Mouse (Mus musculus): Measurements from ENCODE around the gene Srp72. TPM values are rescaled to one million over a fixed set of nuclear protein-coding genes. Genes with fewer than 3 reads are reported as not detected.

Gene Srp72
- polyA plus RNA-seq, 2 experiments = 96.8 to 102 TPM

GRCm38 (mm10) chr5:76984015-76984414, 9.5 kb downstream of the Srp72 start:
- no peaks in the 10 kb centered on the region for H3K4me1 ChIP-seq (ENCODE audit: control insufficient read depth, insufficient read depth, low read length)
- no peak overlapping the region for H3K4me3 ChIP-seq (replicated peaks; ENCODE audit: low read length)

GRCm38 (mm10) chr5:76990789-76991188, 16.3 kb downstream of the Srp72 start:
- Histone ChIP-seq H3K4me2 (replicated peaks; ENCODE audit: low read depth, low read length, severe bottlenecking) (no peak overlapping the region), H3K36me3 (ENCODE audit: control insufficient read depth, insufficient read depth, low read length) (peaks cover 88% of the 10 kb centered on the region), H3K4me1 (ENCODE audit: control insufficient read depth, insufficient read depth, low read length) (no peaks in the 10 kb centered on the region), H3K27me3 (ENCODE audit: control insufficient read depth, insufficient read depth, low read length) (no peaks in the 10 kb centered on the region), H3K27ac (replicated peaks; ENCODE audit: low read depth, low read length) (no peak overlapping the region), H3K4me3 (replicated peaks; ENCODE audit: low read length) (no peak overlapping the region), H3K9me3 (ENCODE audit: control insufficient read depth, low read length) (no peaks in the 10 kb centered on the region), H3K9ac (ENCODE audit: low read depth, low read length, severe bottlenecking) (no peak overlapping the region)
- 95% methylated on average over 3 of the region's 3 CpGs for WGBS
- no peak for TF ChIP-seq POLR2A (IDR thresholded peaks at IDR 0.05; ENCODE audit: borderline replicate concordance, extremely low read depth, insufficient read depth, insufficient read length)
- ATAC-seq (ENCODE audit: low FRiP score, low read depth) = no peak
- DNase-seq (ENCODE audit: low spot score) = no peak

More at GRCm38 (mm10) chr5:76984015-76984414, 9.5 kb downstream of the Srp72 start:
- H3K9me3 ChIP-seq (ENCODE audit: control insufficient read depth, low read length) = no peaks in the 10 kb centered on the region
- no peak overlapping the region for H3K9ac ChIP-seq (ENCODE audit: low read depth, low read length, severe bottlenecking)
- 97% methylated on average over 11 of the region's 11 CpGs for WGBS
- TF ChIP-seq POLR2A (IDR thresholded peaks at IDR 0.05; ENCODE audit: borderline replicate concordance, extremely low read depth, insufficient read depth, insufficient read length) = no peak
- no peak overlapping the region for H3K4me2 ChIP-seq (replicated peaks; ENCODE audit: low read depth, low read length, severe bottlenecking)
- H3K27ac ChIP-seq (replicated peaks; ENCODE audit: low read depth, low read length) = no peak overlapping the region
- no peak for DNase-seq (ENCODE audit: low spot score)
- H3K36me3 ChIP-seq (ENCODE audit: control insufficient read depth, insufficient read depth, low read length) = peaks cover 84% of the 10 kb centered on the region
- ATAC-seq (ENCODE audit: low FRiP score, low read depth) = no peak
- H3K27me3 ChIP-seq (ENCODE audit: control insufficient read depth, insufficient read depth, low read length) = no peaks in the 10 kb centered on the region

GRCm38 (mm10) chr5:76993174-76993814, 18.8 kb downstream of the Srp72 start:
- H3K9me3 ChIP-seq (ENCODE audit: control insufficient read depth, low read length) = no peaks in the 10 kb centered on the region
- no peak overlapping the region for H3K4me2 ChIP-seq (replicated peaks; ENCODE audit: low read depth, low read length, severe bottlenecking)
- no peak overlapping the region for H3K9ac ChIP-seq (ENCODE audit: low read depth, low read length, severe bottlenecking)
- H3K27ac ChIP-seq (replicated peaks; ENCODE audit: low read depth, low read length) = no peak overlapping the region
- 91% methylated on average over 5 of the region's 5 CpGs for WGBS
- peaks cover 91% of the 10 kb centered on the region for H3K36me3 ChIP-seq (ENCODE audit: control insufficient read depth, insufficient read depth, low read length)
- TF ChIP-seq POLR2A (IDR thresholded peaks at IDR 0.05; ENCODE audit: borderline replicate concordance, extremely low read depth, insufficient read depth, insufficient read length) = no peak
- H3K4me1 ChIP-seq (ENCODE audit: control insufficient read depth, insufficient read depth, low read length) = no peaks in the 10 kb centered on the region
- DNase-seq (ENCODE audit: low spot score) = no peak
- no peak overlapping the region for H3K4me3 ChIP-seq (replicated peaks; ENCODE audit: low read length)
- ATAC-seq (ENCODE audit: low FRiP score, low read depth) = no peak
- H3K27me3 ChIP-seq (ENCODE audit: control insufficient read depth, insufficient read depth, low read length) = no peaks in the 10 kb centered on the region

GRCm38 (mm10) chr5:76998416-76998815, 23.9 kb downstream of the Srp72 start:
- TF ChIP-seq POLR2A (IDR thresholded peaks at IDR 0.05; ENCODE audit: borderline replicate concordance, extremely low read depth, insufficient read depth, insufficient read length) = no peak
- peak; percentile 79 for DNase-seq (ENCODE audit: low spot score)

GRCm38 (mm10) chr5:77001192-77001591, 26.7 kb downstream of the Srp72 start:
- no peak overlapping the region for H3K4me2 ChIP-seq (replicated peaks; ENCODE audit: low read depth, low read length, severe bottlenecking)
- 90% methylated on average over 17 of the region's 17 CpGs for WGBS
- H3K9me3 ChIP-seq (ENCODE audit: control insufficient read depth, low read length) = no peaks in the 10 kb centered on the region
- H3K4me1 ChIP-seq (ENCODE audit: control insufficient read depth, insufficient read depth, low read length) = no peaks in the 10 kb centered on the region
- no peak overlapping the region for H3K4me3 ChIP-seq (replicated peaks; ENCODE audit: low read length)
- no peaks in the 10 kb centered on the region for H3K27me3 ChIP-seq (ENCODE audit: control insufficient read depth, insufficient read depth, low read length)
- TF ChIP-seq POLR2A (IDR thresholded peaks at IDR 0.05; ENCODE audit: borderline replicate concordance, extremely low read depth, insufficient read depth, insufficient read length) = no peak
- no peak overlapping the region for H3K27ac ChIP-seq (replicated peaks; ENCODE audit: low read depth, low read length)
- no peak for DNase-seq (ENCODE audit: low spot score)
- no peak overlapping the region for H3K9ac ChIP-seq (ENCODE audit: low read depth, low read length, severe bottlenecking)
- no peak for ATAC-seq (ENCODE audit: low FRiP score, low read depth)
- H3K36me3 ChIP-seq (ENCODE audit: control insufficient read depth, insufficient read depth, low read length) = peaks cover 38% of the 10 kb centered on the region

More at GRCm38 (mm10) chr5:76998416-76998815, 23.9 kb downstream of the Srp72 start:
- WGBS = 57% methylated on average over 5 of the region's 5 CpGs
- H3K27me3 ChIP-seq (ENCODE audit: control insufficient read depth, insufficient read depth, low read length) = no peaks in the 10 kb centered on the region
- no peak overlapping the region for H3K9ac ChIP-seq (ENCODE audit: low read depth, low read length, severe bottlenecking)
- no peak overlapping the region for H3K4me3 ChIP-seq (replicated peaks; ENCODE audit: low read length)
- H3K9me3 ChIP-seq (ENCODE audit: control insufficient read depth, low read length) = no peaks in the 10 kb centered on the region
- no peak overlapping the region for H3K4me2 ChIP-seq (replicated peaks; ENCODE audit: low read depth, low read length, severe bottlenecking)
- no peaks in the 10 kb centered on the region for H3K4me1 ChIP-seq (ENCODE audit: control insufficient read depth, insufficient read depth, low read length)
- peaks cover 66% of the 10 kb centered on the region for H3K36me3 ChIP-seq (ENCODE audit: control insufficient read depth, insufficient read depth, low read length)
- ATAC-seq (ENCODE audit: low FRiP score, low read depth) = no peak
- H3K27ac ChIP-seq (replicated peaks; ENCODE audit: low read depth, low read length) = no peak overlapping the region

Data from limb, embryonic 14.5 days (tissue).